Mouse (Mus musculus) forebrain, embryonic 16.5 days (tissue): ENCODE results near the gene Entr1. TPM values are rescaled to one million over a fixed set of nuclear protein-coding genes. Genes with fewer than 3 reads are reported as not detected.
"Not testable (repeated sequence)": the region's sequence is repeated elsewhere in the genome, so short reads cannot be mapped to it uniquely, and the experiment has no call there.

Source experiments
- ATAC-seq: fragments of 200-750 bp; cut with Nextera tagmentation; 2 replicates; pipeline ENCODE4 v1.8.0; 2017; ENCODE audit warnings: mild to moderate bottlenecking, moderate library complexity
- H3K27ac ChIP-seq: fragments of 300-500 bp; sonication (generic); 2 replicates; pipeline ENCODE4 v1.5.1; 2014; ENCODE audit warnings: low read length, control low read depth
- H3K27me3 ChIP-seq: fragments of 300-500 bp; sonication (generic); replicated peaks from 2 replicates; pipeline ENCODE4 v1.6.1; 2014; ENCODE audit warnings: low read length; ENCODE audit not compliant: control insufficient read depth, insufficient read depth
- H3K36me3 ChIP-seq: fragments of 300-500 bp; sonication (generic); 2 replicates; pipeline ENCODE4 v1.6.1; 2014; ENCODE audit not compliant: control insufficient read depth, insufficient read depth
- H3K4me1 ChIP-seq: fragments of 300-500 bp; sonication (generic); replicated peaks from 2 replicates; pipeline ENCODE4 v1.6.1; 2014; ENCODE audit warnings: low read length; ENCODE audit not compliant: control insufficient read depth, insufficient read depth
- H3K4me2 ChIP-seq: fragments of 300-500 bp; sonication (generic); 2 replicates; pipeline ENCODE4 v1.6.1; 2014; ENCODE audit warnings: mild to moderate bottlenecking, low read length, control low read depth
- H3K4me3 ChIP-seq: fragments of 300-500 bp; sonication (generic); replicated peaks from 2 replicates; pipeline ENCODE4 v1.5.1; 2014; ENCODE audit warnings: mild to moderate bottlenecking, low read length, control low read depth
- H3K9ac ChIP-seq: fragments of 300-500 bp; sonication (generic); replicated peaks from 2 replicates; pipeline ENCODE4 v1.6.1; 2014; ENCODE audit warnings: low read depth, low read length, control low read depth
- H3K9me3 ChIP-seq: fragments of 300-500 bp; sonication (generic); 2 replicates; pipeline ENCODE4 v1.6.1; 2016; ENCODE audit warnings: low read length; ENCODE audit not compliant: control insufficient read depth
- WGBS: fragments of 180-500 bp; shearing (Covaris S2); extraction: QIAGEN DNeasy Blood & Tissue Kit; methylation state at CpG from one replicate; pipeline ENCODE4 v1.1.7; 2014; 5-methylcytosine and 5-hydroxymethylcytosine counted together
- polyA plus RNA-seq: library from polyadenylated mRNA; unstranded; fragments of >200 nt; fragmentation: Nextera tagmentation; extraction: Ambion mirVana; gene quantifications from 2 replicates; pipeline ENCODE4 v1.2.1, GENCODE M21; 2015

The Entr1 gene
- polyA plus RNA-seq, 1 experiment from 2014 or later = 208 TPM

- Histone ChIP-seq H3K4me2 (no peak overlapping the region), H3K36me3 (peaks cover 53% of the 10 kb centered on the region), H3K4me1 (0 out of 2 replicates have a peak, but pooled peaks cover 4% of the 10 kb centered on the region), H3K27ac (no peak overlapping the region), H3K9ac (no peak overlapping the region), H3K27me3 (no peaks in the 10 kb centered on the region), H3K4me3 (no peak overlapping the region), H3K9me3 (no peaks in the 10 kb centered on the region)
- 93% methylated on average over 5 of the region's 5 CpGs for WGBS
- ATAC-seq = no peak
Observed at GRCm38 (mm10) chr2:26399647-26400046, 10.5 kb upstream of the Entr1 start.

GRCm38 (mm10) chr2:26398978-26399377, 9.9 kb upstream of the Entr1 start:
- H3K4me1 ChIP-seq = 0 out of 2 replicates have a peak, but pooled peaks cover 4% of the 10 kb centered on the region
- H3K27me3 ChIP-seq = no peaks in the 10 kb centered on the region
- no peak overlapping the region for H3K27ac ChIP-seq
- H3K9me3 ChIP-seq = no peaks in the 10 kb centered on the region
- WGBS = 92% methylated on average over 8 of the region's 8 CpGs
- no peak for ATAC-seq
- H3K4me2 ChIP-seq = no peak overlapping the region
- no peak overlapping the region for H3K4me3 ChIP-seq
- H3K9ac ChIP-seq = no peak overlapping the region
- peaks cover 57% of the 10 kb centered on the region for H3K36me3 ChIP-seq

GRCm38 (mm10) chr2:26391617-26392016, 2.5 kb upstream of the Entr1 start:
- 94% methylated on average over 6 of the region's 6 CpGs for WGBS
- peaks cover 22% of the 10 kb centered on the region for H3K4me1 ChIP-seq
- ATAC-seq = no peak
- no peak overlapping the region for H3K4me3 ChIP-seq
- H3K27me3 ChIP-seq = no peaks in the 10 kb centered on the region
- H3K9me3 ChIP-seq = no peaks in the 10 kb centered on the region
- H3K4me2 ChIP-seq = no peak overlapping the region
- H3K9ac ChIP-seq = no peak overlapping the region
- peaks cover 52% of the 10 kb centered on the region for H3K36me3 ChIP-seq
- no peak overlapping the region for H3K27ac ChIP-seq

GRCm38 (mm10) chr2:26390954-26391353, 1.8 kb upstream of the Entr1 start:
- ATAC-seq = no peak
- Histone ChIP-seq H3K9me3 (no peaks in the 10 kb centered on the region), H3K9ac (no peak overlapping the region), H3K27me3 (no peaks in the 10 kb centered on the region), H3K4me1 (peaks cover 22% of the 10 kb centered on the region), H3K36me3 (peaks cover 47% of the 10 kb centered on the region), H3K4me3 (no peak overlapping the region), H3K4me2 (no peak overlapping the region), H3K27ac (no peak overlapping the region)
- WGBS = 92% methylated on average over 3 of the region's 3 CpGs

GRCm38 (mm10) chr2:26388682-26389153, 398 bp downstream of the Entr1 start:
- Histone ChIP-seq H3K27me3 (no peaks in the 10 kb centered on the region), H3K9me3 (no peaks in the 10 kb centered on the region), H3K27ac (peak overlapping the region; percentile 62; the same call in 1 of the 2 replicates), H3K4me2 (peak overlapping the region; percentile 99), H3K9ac (peak overlapping the region; percentile 81), H3K4me3 (peak overlapping the region; percentile 97), H3K36me3 (peaks cover 43% of the 10 kb centered on the region), H3K4me1 (peaks cover 22% of the 10 kb centered on the region)
- ATAC-seq = peak; percentile 61
- WGBS = under 1% methylated on average over 31 of the region's 45 CpGs

- no peak overlapping the region for H3K9ac ChIP-seq
- WGBS = 91% methylated on average over 3 of the region's 3 CpGs
- H3K9me3 ChIP-seq = no peaks in the 10 kb centered on the region
- H3K27ac ChIP-seq = no peak overlapping the region
- peaks cover 22% of the 10 kb centered on the region for H3K4me1 ChIP-seq
- H3K4me2 ChIP-seq = no peak overlapping the region
- peaks cover 37% of the 10 kb centered on the region for H3K36me3 ChIP-seq
- ATAC-seq = no peak
- H3K4me3 ChIP-seq = no peak overlapping the region
- no peaks in the 10 kb centered on the region for H3K27me3 ChIP-seq
Observed at GRCm38 (mm10) chr2:26387713-26388112, 1.4 kb downstream of the Entr1 start.

- peak overlapping the region; percentile 86 for H3K4me3 ChIP-seq
- ATAC-seq, H3K27me3 ChIP-seq, H3K27ac ChIP-seq, H3K9me3 ChIP-seq, H3K4me1 ChIP-seq: not testable (repeated sequence)
- WGBS = 29% methylated on average over 6 of the region's 6 CpGs
- peak overlapping the region; percentile 71 for H3K4me2 ChIP-seq
- H3K36me3 ChIP-seq = peaks cover 31% of the 10 kb centered on the region
- peak overlapping the region; percentile 79 for H3K9ac ChIP-seq
Observed at GRCm38 (mm10) chr2:26380871-26381270, 8.2 kb downstream of the Entr1 start.

GRCm38 (mm10) chr2:26380131-26380771, 8.9 kb downstream of the Entr1 start, which contains the start of gene Snapc4:
TSS of gene Snapc4 (minus strand) at chr2:26380653.
- under 1% methylated on average over 38 of the region's 38 CpGs for WGBS
- no peaks in the 10 kb centered on the region for H3K9me3 ChIP-seq
- peak within 1 kb of the TSS; percentile 79 for H3K9ac ChIP-seq

GRCm38 (mm10) chr2:26372396-26372795, 16.7 kb downstream of the Entr1 start:
- Histone ChIP-seq H3K36me3 (peaks cover 55% of the 10 kb centered on the region), H3K4me2 (no peak overlapping the region), H3K27ac (no peak overlapping the region), H3K27me3 (no peaks in the 10 kb centered on the region), H3K9ac (no peak overlapping the region), H3K4me3 (no peak overlapping the region), H3K4me1 (no peaks in the 10 kb centered on the region), H3K9me3 (no peaks in the 10 kb centered on the region)
- ATAC-seq = no peak
- WGBS = 92% methylated on average over 8 of the region's 8 CpGs

More at GRCm38 (mm10) chr2:26380131-26380771, 8.9 kb downstream of the Entr1 start, which contains the start of gene Snapc4:
- peak within 1 kb of the TSS; percentile 71 for H3K4me2 ChIP-seq
- H3K4me3 ChIP-seq = peak within 1 kb of the TSS; percentile 86
- H3K36me3 ChIP-seq = peaks cover 28% of the 10 kb centered on the region
- peak; percentile 98 for ATAC-seq
- no peak within 1 kb of the TSS; the same call in 1 of the 2 replicates for H3K27ac ChIP-seq
- no peaks in the 10 kb centered on the region for H3K27me3 ChIP-seq
- H3K4me1 ChIP-seq = peaks cover 9% of the 10 kb centered on the region
